Mouse (Mus musculus) kidney, adult 11 months (tissue): ENCODE results near the gene Cyp17a1.
A peak's percentile ranks its signal among the peaks of the same experiment; 100 is the strongest.

Experiments used
- DNase-seq: peaks from one replicate; pipeline ENCODE4 v3.0.0; 2022

Gene Cyp17a1

GRCm38 (mm10) chr19:46668263-46668662 lies 4.7 kb downstream of the Cyp17a1 start:
- no peak for DNase-seq

GRCm38 (mm10) chr19:46667300-46667699 lies 5.7 kb downstream of the Cyp17a1 start:
- DNase-seq, result no peak

- no peak for DNase-seq
Measured at GRCm38 (mm10) chr19:46665474-46665873, 7.5 kb downstream of the Cyp17a1 start.

GRCm38 (mm10) chr19:46662784-46663183 lies 10.2 kb downstream of the Cyp17a1 start:
- no peak for DNase-seq

GRCm38 (mm10) chr19:46662214-46662613 lies 10.8 kb downstream of the Cyp17a1 start:
- no peak for DNase-seq

- DNase-seq, result no peak
Measured at GRCm38 (mm10) chr19:46661511-46661910, 11.5 kb downstream of the Cyp17a1 start.

GRCm38 (mm10) chr19:46658851-46659250 lies 14.1 kb downstream of the Cyp17a1 start:
- no peak for DNase-seq

- no peak for DNase-seq
Measured at GRCm38 (mm10) chr19:46658348-46658747, 14.6 kb downstream of the Cyp17a1 start.

GRCm38 (mm10) chr19:46657339-46658020 lies 15.5 kb downstream of the Cyp17a1 start:
- DNase-seq, result no peak

- no peak for DNase-seq
Measured at GRCm38 (mm10) chr19:46656151-46656840, 16.7 kb downstream of the Cyp17a1 start.

GRCm38 (mm10) chr19:46655626-46656025 lies 17.3 kb downstream of the Cyp17a1 start:
- DNase-seq, result no peak

- DNase-seq, result no peak
Measured at GRCm38 (mm10) chr19:46653616-46654235, 19.2 kb downstream of the Cyp17a1 start.

GRCm38 (mm10) chr19:46653188-46653587 lies 19.8 kb downstream of the Cyp17a1 start:
- DNase-seq, result no peak

- DNase-seq, result no peak
Measured at GRCm38 (mm10) chr19:46648565-46648964, 24.4 kb downstream of the Cyp17a1 start.

- no peak for DNase-seq
Measured at GRCm38 (mm10) chr19:46647850-46648249, 25.1 kb downstream of the Cyp17a1 start.

GRCm38 (mm10) chr19:46647254-46647653 lies 25.7 kb downstream of the Cyp17a1 start:
- DNase-seq, result no peak

GRCm38 (mm10) chr19:46646041-46646481 lies 26.9 kb downstream of the Cyp17a1 start:
- DNase-seq, result peak; percentile 87

- peak; percentile 64 for DNase-seq
Measured at GRCm38 (mm10) chr19:46644793-46645602, 28.0 kb downstream of the Cyp17a1 start.

- no peak for DNase-seq
Measured at GRCm38 (mm10) chr19:46644343-46644792, 28.6 kb downstream of the Cyp17a1 start.

GRCm38 (mm10) chr19:46643236-46643635 lies 29.7 kb downstream of the Cyp17a1 start:
- no peak for DNase-seq

- no peak for DNase-seq
Measured at GRCm38 (mm10) chr19:46642136-46642753, 30.7 kb downstream of the Cyp17a1 start.

- DNase-seq, result peak; percentile 88
Measured at GRCm38 (mm10) chr19:46641420-46642085, 31.4 kb downstream of the Cyp17a1 start.
